In genomic region chr11:6625478-6626387, GRCm38 (mm10) we compare ENCODE assay signal across 8 mouse cellular contexts. TPM values are rescaled to one million over a fixed set of nuclear protein-coding genes. Genes with fewer than 3 reads are reported as not detected.
DNase-seq lines count a peak whose midpoint lies in the region; ATAC-seq lines count a peak whose summit lies in the region.

TSS of gene Tbrg4 (minus strand) at chr11:6626067.

- intact Hi-C loops in heart, postnatal 14 days (cut with DNase I) = loop anchor here (2.0 kb wide), 2 partner anchors 79 to 159 kb away; partner anchors contain the start of gene Ccm2

- H3K27me3 ChIP-seq in forebrain, embryonic 14.5 days (replicated peaks; ENCODE audit: control insufficient read depth, insufficient read depth, low read length) = no peaks in the 10 kb centered on the region
- no peaks in the 10 kb centered on the region for H3K27me3 ChIP-seq in neural tube, embryonic 15.5 days (replicated peaks)

- ATAC-seq in forebrain, embryonic 14.5 days = peak; percentile 97
- peak; percentile 95 for ATAC-seq in neural tube, embryonic 15.5 days (ENCODE audit: low FRiP score)

- peak within 1 kb of the TSS; percentile 88 for H3K4me2 ChIP-seq in forebrain, embryonic 14.5 days (ENCODE audit: low read length)
- H3K4me2 ChIP-seq in neural tube, embryonic 15.5 days = peak within 1 kb of the TSS; percentile 91

- peak within 1 kb of the TSS; percentile 45 for H3K27ac ChIP-seq in forebrain, embryonic 14.5 days (ENCODE audit: low read depth, low read length)
- peak within 1 kb of the TSS; percentile 92 for H3K27ac ChIP-seq in neural tube, embryonic 15.5 days (replicated peaks)

- H3K4me3 ChIP-seq in forebrain, embryonic 14.5 days (ENCODE audit: low read depth, low read length) = peak within 1 kb of the TSS; percentile 73
- peak within 1 kb of the TSS; percentile 81 for H3K4me3 ChIP-seq in neural tube, embryonic 15.5 days (replicated peaks)

- peaks cover 9% of the 10 kb centered on the region for H3K4me1 ChIP-seq in forebrain, embryonic 14.5 days (ENCODE audit: control insufficient read depth, insufficient read depth, low read length)
- peaks cover 36% of the 10 kb centered on the region for H3K4me1 ChIP-seq in neural tube, embryonic 15.5 days

- WGBS in forebrain, embryonic 14.5 days = under 1% methylated on average over 66 of the region's 66 CpGs
- under 1% methylated on average over 65 of the region's 66 CpGs for WGBS in neural tube, embryonic 15.5 days

- DNase-seq in ES-CJ7 (ENCODE audit: low read depth, low spot score) = peak; percentile 94
- DNase-seq in cerebellum, adult 11 months = peak; percentile 91
- DNase-seq in forebrain, embryonic 14.5 days (ENCODE audit: low spot score) = peak; percentile 97
- DNase-seq in heart, postnatal 14 days = peak; percentile 95
- peak; percentile 94 for DNase-seq in layer of hippocampus, adult 11-12 months (ENCODE audit: low spot score)
- peak; percentile 91 to 92 for DNase-seq in lung, adult 18-20 months
- peak; percentile 92 for DNase-seq in testis, postnatal 14 days (ENCODE audit: low spot score)

- H3K9me3 ChIP-seq in forebrain, embryonic 14.5 days (replicated peaks; ENCODE audit: control insufficient read depth, low read length) = no peaks in the 10 kb centered on the region
- no peaks in the 10 kb centered on the region for H3K9me3 ChIP-seq in neural tube, embryonic 15.5 days (replicated peaks)

- peaks cover 32% of the 10 kb centered on the region for H3K36me3 ChIP-seq in forebrain, embryonic 14.5 days (ENCODE audit: control insufficient read depth, insufficient read depth, low read length)
- peaks cover 31% of the 10 kb centered on the region for H3K36me3 ChIP-seq in neural tube, embryonic 15.5 days

- H3K9ac ChIP-seq in forebrain, embryonic 14.5 days (ENCODE audit: low read length) = peak within 1 kb of the TSS; percentile 57
- H3K9ac ChIP-seq in neural tube, embryonic 15.5 days (replicated peaks) = peak within 1 kb of the TSS; percentile 70

RNA-seq across cellular contexts. Expression of gene Tbrg4, which starts in this region (rescaled TPM):
- 23.4 and 28.1 TPM in 2 replicates for polyA plus RNA-seq in forebrain, embryonic 14.5 days (2014; fragmentation: Nextera tagmentation; extraction: Ambion mirVana)
- 100 to 1,000 TPM; 100 to 106 TPM for total RNA-seq in heart, postnatal 14 days (2021)
- 34.2 and 39.9 TPM in 2 replicates for polyA plus RNA-seq in neural tube, embryonic 15.5 days (2015; fragmentation: Nextera tagmentation; extraction: Ambion mirVana)

Comparison
In these comparisons a context has a peak if more than half of its experiments do, and no peak if none do; other contexts are left out.
1. Peak in every context shown above with its lines: DNase-seq, ATAC-seq, H3K4me3 ChIP-seq and H3K27ac ChIP-seq.